Mouse (Mus musculus): ENCODE data around the gene Ss18l2.

Gene Ss18l2

GRCm38 (mm10) chr9:121709898-121710583 lies at the start of gene Ss18l2:
TSS of gene Ss18l2 (plus strand) at chr9:121710329.
- DNase-seq (ENCODE audit: low read depth, low spot score): peak; percentile 97

GRCm38 (mm10) chr9:121663467-121663866 lies 46.7 kb upstream of the Ss18l2 start:
- no peak for DNase-seq (ENCODE audit: low read depth, low spot score)

- DNase-seq (ENCODE audit: low read depth, low spot score): no peak
These were observed 46.0 kb upstream of the Ss18l2 start for GRCm38 (mm10) chr9:121664104-121664503.

- DNase-seq (ENCODE audit: low read depth, low spot score): no peak
These were observed 43.0 kb upstream of the Ss18l2 start for GRCm38 (mm10) chr9:121666957-121667630.

GRCm38 (mm10) chr9:121667822-121668221 lies 42.3 kb upstream of the Ss18l2 start:
- no peak for DNase-seq (ENCODE audit: low read depth, low spot score)

- no peak for DNase-seq (ENCODE audit: low read depth, low spot score)
These were observed 40.8 kb upstream of the Ss18l2 start for GRCm38 (mm10) chr9:121669348-121669791.

GRCm38 (mm10) chr9:121671300-121671699 lies 38.8 kb upstream of the Ss18l2 start:
- DNase-seq (ENCODE audit: low read depth, low spot score): no peak

GRCm38 (mm10) chr9:121672311-121672710 lies 37.8 kb upstream of the Ss18l2 start:
- no peak for DNase-seq (ENCODE audit: low read depth, low spot score)

GRCm38 (mm10) chr9:121673716-121674115 lies 36.4 kb upstream of the Ss18l2 start:
- no peak for DNase-seq (ENCODE audit: low read depth, low spot score)

- DNase-seq (ENCODE audit: low read depth, low spot score): no peak
These were observed 35.1 kb upstream of the Ss18l2 start for GRCm38 (mm10) chr9:121675011-121675410.

GRCm38 (mm10) chr9:121675556-121675955 lies 34.6 kb upstream of the Ss18l2 start:
- no peak for DNase-seq (ENCODE audit: low read depth, low spot score)

GRCm38 (mm10) chr9:121677069-121677468 lies 33.1 kb upstream of the Ss18l2 start:
- no peak for DNase-seq (ENCODE audit: low read depth, low spot score)

- DNase-seq (ENCODE audit: low read depth, low spot score): no peak
These were observed 32.7 kb upstream of the Ss18l2 start for GRCm38 (mm10) chr9:121677476-121677875.

GRCm38 (mm10) chr9:121679549-121679948 lies 30.6 kb upstream of the Ss18l2 start:
- DNase-seq (ENCODE audit: low read depth, low spot score): no peak

GRCm38 (mm10) chr9:121681191-121681590 lies 28.9 kb upstream of the Ss18l2 start:
- DNase-seq (ENCODE audit: low read depth, low spot score): no peak

GRCm38 (mm10) chr9:121682037-121682680 lies 28.0 kb upstream of the Ss18l2 start:
- DNase-seq (ENCODE audit: low read depth, low spot score): no peak

GRCm38 (mm10) chr9:121684702-121685101 lies 25.4 kb upstream of the Ss18l2 start:
- DNase-seq (ENCODE audit: low read depth, low spot score): no peak

GRCm38 (mm10) chr9:121690200-121690651 lies 19.9 kb upstream of the Ss18l2 start:
- DNase-seq (ENCODE audit: low read depth, low spot score): peak; percentile 66

GRCm38 (mm10) chr9:121690734-121691133 lies 19.4 kb upstream of the Ss18l2 start:
- DNase-seq (ENCODE audit: low read depth, low spot score): no peak

GRCm38 (mm10) chr9:121694736-121695135 lies 15.4 kb upstream of the Ss18l2 start:
- DNase-seq (ENCODE audit: low read depth, low spot score): no peak

- DNase-seq (ENCODE audit: low read depth, low spot score): no peak
These were observed 13.5 kb upstream of the Ss18l2 start for GRCm38 (mm10) chr9:121696626-121697025.
